Comparison of ENCODE assay signal across 7 mouse cellular contexts in genomic region chr8:79680083-79680482, GRCm38 (mm10). TPM values are rescaled to one million over a fixed set of nuclear protein-coding genes. Genes with fewer than 3 reads are reported as not detected.
A peak's percentile ranks its signal among the peaks of the same experiment; 100 is the strongest.
DNase-seq lines count a peak whose midpoint lies in the region; ATAC-seq and TF ChIP-seq lines count a peak whose summit lies in the region.
"Not testable (repeated sequence)": the region's sequence is repeated elsewhere in the genome, so short reads cannot be mapped to it uniquely, and the experiment has no call there.

No protein-coding gene starts in this region.

- peak in 1 of 2 experiments; percentile 14 for DNase-seq in cerebellum, adult 2 months
- DNase-seq in heart, postnatal 0 days (ENCODE audit: low spot score); liver, embryonic 11.5 days (ENCODE audit: low spot score): not testable (repeated sequence)

- not testable (repeated sequence) for H3K4me1 ChIP-seq in cerebellum, adult 2 months (ENCODE audit: control insufficient read depth, insufficient read depth, low read length); forebrain, embryonic 13.5 days; heart, postnatal 0 days (ENCODE audit: control insufficient read depth, insufficient read depth); intestine, postnatal 0 days (replicated peaks; ENCODE audit: control insufficient read depth, insufficient read depth, low read length); liver, embryonic 11.5 days (replicated peaks; ENCODE audit: control insufficient read depth, insufficient read depth, low read length); neural tube, embryonic 15.5 days

- not testable (repeated sequence) for H3K9ac ChIP-seq in forebrain, embryonic 13.5 days; intestine, postnatal 0 days (ENCODE audit: low read depth, low read length); liver, embryonic 11.5 days (ENCODE audit: low read depth, low read length); neural tube, embryonic 15.5 days (replicated peaks)
- peak overlapping the region; percentile 46 for H3K9ac ChIP-seq in heart, postnatal 0 days (replicated peaks; ENCODE audit: low read depth, low read length)

- WGBS in cerebellum, adult 2 months: 30% methylated on average over 10 of the region's 10 CpGs
- WGBS in forebrain, embryonic 13.5 days: 52% methylated on average over 10 of the region's 10 CpGs
- WGBS in heart, postnatal 0 days: 22% methylated on average over 10 of the region's 10 CpGs
- 37% methylated on average over 10 of the region's 10 CpGs for WGBS in intestine, postnatal 0 days
- 36% methylated on average over 10 of the region's 10 CpGs for WGBS in liver, embryonic 11.5 days
- WGBS in neural tube, embryonic 15.5 days: 59% methylated on average over 10 of the region's 10 CpGs

- H3K27me3 ChIP-seq in cerebellum, adult 2 months (ENCODE audit: control insufficient read depth, insufficient read depth, low read length); forebrain, embryonic 13.5 days; heart, postnatal 0 days (ENCODE audit: control insufficient read depth, insufficient read depth, low read length); intestine, postnatal 0 days (replicated peaks; ENCODE audit: control insufficient read depth, insufficient read depth, low read length); liver, embryonic 11.5 days (replicated peaks; ENCODE audit: control insufficient read depth, insufficient read depth, low read length); neural tube, embryonic 15.5 days (replicated peaks): not testable (repeated sequence)

- not testable (repeated sequence) for TF ChIP-seq POLR2A in cerebellum, adult 2 months (IDR thresholded peaks at IDR 0.05; ENCODE audit: borderline replicate concordance, insufficient read depth, low read length)

- TF ChIP-seq CTCF in cerebellum, adult 2 months (IDR thresholded peaks at IDR 0.05; ENCODE audit: borderline replicate concordance, insufficient read depth, low read depth, low read length); heart, postnatal 0 days (IDR thresholded peaks at IDR 0.05; ENCODE audit: low read depth); intestine, postnatal 0 days (IDR thresholded peaks at IDR 0.05; ENCODE audit: low read depth): not testable (repeated sequence)

- H3K9me3 ChIP-seq in forebrain, embryonic 13.5 days (replicated peaks); heart, postnatal 0 days (replicated peaks; ENCODE audit: control insufficient read depth, low read length); intestine, postnatal 0 days (ENCODE audit: control insufficient read depth); liver, embryonic 11.5 days (ENCODE audit: control insufficient read depth, low read length); neural tube, embryonic 15.5 days (replicated peaks): not testable (repeated sequence)

- H3K4me3 ChIP-seq in cerebellum, adult 2 months (replicated peaks; ENCODE audit: insufficient read depth, low read depth, low read length): peak overlapping the region; percentile 42
- not testable (repeated sequence) for H3K4me3 ChIP-seq in forebrain, embryonic 13.5 days
- peak overlapping the region; percentile 62 for H3K4me3 ChIP-seq in heart, postnatal 0 days (ENCODE audit: low read depth, low read length)
- peak overlapping the region; percentile 48 for H3K4me3 ChIP-seq in intestine, postnatal 0 days (ENCODE audit: low read depth, low read length)
- peak overlapping the region; percentile 58 for H3K4me3 ChIP-seq in liver, embryonic 11.5 days (ENCODE audit: low read depth, low read length)
- H3K4me3 ChIP-seq in neural tube, embryonic 15.5 days (replicated peaks): peak overlapping the region; percentile 30; the same call in 1 of the 2 replicates

- peaks cover 38% of the 10 kb centered on the region for H3K36me3 ChIP-seq in forebrain, embryonic 13.5 days (ENCODE audit: poor library complexity, severe bottlenecking)
- H3K36me3 ChIP-seq in heart, postnatal 0 days (replicated peaks; ENCODE audit: control insufficient read depth, insufficient read depth, low read length): peaks cover 34% of the 10 kb centered on the region
- peaks cover 13% of the 10 kb centered on the region for H3K36me3 ChIP-seq in intestine, postnatal 0 days (ENCODE audit: control insufficient read depth, insufficient read depth)
- peaks cover 11% of the 10 kb centered on the region for H3K36me3 ChIP-seq in liver, embryonic 11.5 days (ENCODE audit: control insufficient read depth, insufficient read depth, low read length)
- H3K36me3 ChIP-seq in neural tube, embryonic 15.5 days: peaks cover 30% of the 10 kb centered on the region

- H3K4me2 ChIP-seq in forebrain, embryonic 13.5 days: peak overlapping the region; percentile 56
- peak overlapping the region; percentile 74 for H3K4me2 ChIP-seq in heart, postnatal 0 days (ENCODE audit: low read depth, low read length)
- H3K4me2 ChIP-seq in intestine, postnatal 0 days (replicated peaks; ENCODE audit: low read depth): peak overlapping the region; percentile 76
- H3K4me2 ChIP-seq in liver, embryonic 11.5 days: peak overlapping the region; percentile 80
- peak overlapping the region; percentile 59 for H3K4me2 ChIP-seq in neural tube, embryonic 15.5 days

- ATAC-seq in forebrain, embryonic 13.5 days; heart, postnatal 0 days (ENCODE audit: insufficient read depth, low read depth); intestine, postnatal 0 days; liver, embryonic 11.5 days (replicated peaks; ENCODE audit: low FRiP score); neural tube, embryonic 15.5 days (ENCODE audit: low FRiP score): not testable (repeated sequence)
- ATAC-seq in megakaryocyte progenitor cell, adult 5-6 weeks (replicated peaks; ENCODE audit: poor library complexity): peak; percentile 51

- not testable (repeated sequence) for TF ChIP-seq EP300 in heart, postnatal 0 days (IDR thresholded peaks at IDR 0.05; ENCODE audit: low read depth)

- H3K27ac ChIP-seq in cerebellum, adult 2 months (ENCODE audit: insufficient read depth, low read length); forebrain, embryonic 13.5 days; heart, postnatal 0 days (ENCODE audit: low read depth); intestine, postnatal 0 days (ENCODE audit: low read depth, low read length); liver, embryonic 11.5 days (ENCODE audit: low read depth, low read length); neural tube, embryonic 15.5 days (replicated peaks): not testable (repeated sequence)

RNA-seq across cellular contexts. Expression of gene Abce1, which starts 31.5 kb away (rescaled TPM):
- polyA plus RNA-seq in cerebellum, adult 2 months (2012; rRNA removed): 47.4 and 47.8 TPM in 2 replicates
- polyA plus RNA-seq in forebrain, embryonic 13.5 days (2015; fragmentation: Nextera tagmentation; extraction: Ambion mirVana): 84.5 and 94.5 TPM in 2 replicates
- total RNA-seq in heart, postnatal 0 days (2014; rRNA removed; ENCODE audit: low replicate concordance): 48.7 and 55.0 TPM in 2 replicates
- 34.5 and 38.6 TPM in 2 replicates for polyA plus RNA-seq in heart, postnatal 0 days (2015; fragmentation: Nextera tagmentation; extraction: Ambion mirVana)
- 23.9 and 25.3 TPM in 2 replicates for polyA plus RNA-seq in intestine, postnatal 0 days (2015; fragmentation: Nextera tagmentation; extraction: Ambion mirVana)
- polyA plus RNA-seq in liver, embryonic 11.5 days (2014; fragmentation: Nextera tagmentation; extraction: Ambion mirVana): 182 and 202 TPM in 2 replicates
- 228 and 231 TPM in 2 replicates for total RNA-seq in megakaryocyte progenitor cell, adult 5-6 weeks (2015)
- 233 and 244 TPM in 2 replicates for total RNA-seq in megakaryocyte progenitor cell, adult 5-6 weeks (2017)
- polyA plus RNA-seq in neural tube, embryonic 15.5 days (2015; fragmentation: Nextera tagmentation; extraction: Ambion mirVana): 80.6 and 89.9 TPM in 2 replicates

RNA-seq across cellular contexts. Expression of gene Anapc10, which starts 31.5 kb away (rescaled TPM):
- 8.1 and 8.9 TPM in 2 replicates for polyA plus RNA-seq in cerebellum, adult 2 months (2012; rRNA removed)
- 47.0 and 51.3 TPM in 2 replicates for polyA plus RNA-seq in forebrain, embryonic 13.5 days (2015; fragmentation: Nextera tagmentation; extraction: Ambion mirVana)
- total RNA-seq in heart, postnatal 0 days (2014; rRNA removed; ENCODE audit: low replicate concordance): 1.9 and 2.5 TPM in 2 replicates
- 20.9 and 23.0 TPM in 2 replicates for polyA plus RNA-seq in heart, postnatal 0 days (2015; fragmentation: Nextera tagmentation; extraction: Ambion mirVana)
- 26.5 and 26.6 TPM in 2 replicates for polyA plus RNA-seq in intestine, postnatal 0 days (2015; fragmentation: Nextera tagmentation; extraction: Ambion mirVana)
- 31.4 and 34.7 TPM in 2 replicates for polyA plus RNA-seq in liver, embryonic 11.5 days (2014; fragmentation: Nextera tagmentation; extraction: Ambion mirVana)
- 27.1 and 29.3 TPM in 2 replicates for total RNA-seq in megakaryocyte progenitor cell, adult 5-6 weeks (2015)
- total RNA-seq in megakaryocyte progenitor cell, adult 5-6 weeks (2017): 8.7 and 11.8 TPM in 2 replicates
- 35.7 and 37.5 TPM in 2 replicates for polyA plus RNA-seq in neural tube, embryonic 15.5 days (2015; fragmentation: Nextera tagmentation; extraction: Ambion mirVana)

RNA-seq across cellular contexts. Expression of gene Otud4, which starts 40.7 kb away (rescaled TPM):
- 23.6 and 25.0 TPM in 2 replicates for polyA plus RNA-seq in cerebellum, adult 2 months (2012; rRNA removed)
- polyA plus RNA-seq in forebrain, embryonic 13.5 days (2015; fragmentation: Nextera tagmentation; extraction: Ambion mirVana): 12.3 and 14.8 TPM in 2 replicates
- total RNA-seq in heart, postnatal 0 days (2014; rRNA removed; ENCODE audit: low replicate concordance): 30.3 and 32.7 TPM in 2 replicates
- 8.4 and 8.8 TPM in 2 replicates for polyA plus RNA-seq in heart, postnatal 0 days (2015; fragmentation: Nextera tagmentation; extraction: Ambion mirVana)
- 6.0 and 6.3 TPM in 2 replicates for polyA plus RNA-seq in intestine, postnatal 0 days (2015; fragmentation: Nextera tagmentation; extraction: Ambion mirVana)
- polyA plus RNA-seq in liver, embryonic 11.5 days (2014; fragmentation: Nextera tagmentation; extraction: Ambion mirVana): 26.3 and 27.1 TPM in 2 replicates
- total RNA-seq in megakaryocyte progenitor cell, adult 5-6 weeks (2015): 54.4 and 64.4 TPM in 2 replicates
- 57.8 and 85.7 TPM in 2 replicates for total RNA-seq in megakaryocyte progenitor cell, adult 5-6 weeks (2017)
- polyA plus RNA-seq in neural tube, embryonic 15.5 days (2015; fragmentation: Nextera tagmentation; extraction: Ambion mirVana): 9.3 and 10.3 TPM in 2 replicates
